Mouse (Mus musculus): ENCODE measurements at regions not wholly inside any gene's neighbourhood (a gene's known extent, or its start where the extent isn't known, plus 50 kb on each side); places are given as distances from the start of the nearest gene placed in this dataset.
A peak's percentile ranks its signal among the peaks of the same experiment; 100 is the strongest.
"Not testable (repeated sequence)": the region's sequence is repeated elsewhere in the genome, so short reads cannot be mapped to it uniquely, and the experiment has no call there.

GRCm38 (mm10) chr17:59179018-59179417, 165.8 kb upstream of the Nudt12 start:
- no peak for DNase-seq

DNA sequence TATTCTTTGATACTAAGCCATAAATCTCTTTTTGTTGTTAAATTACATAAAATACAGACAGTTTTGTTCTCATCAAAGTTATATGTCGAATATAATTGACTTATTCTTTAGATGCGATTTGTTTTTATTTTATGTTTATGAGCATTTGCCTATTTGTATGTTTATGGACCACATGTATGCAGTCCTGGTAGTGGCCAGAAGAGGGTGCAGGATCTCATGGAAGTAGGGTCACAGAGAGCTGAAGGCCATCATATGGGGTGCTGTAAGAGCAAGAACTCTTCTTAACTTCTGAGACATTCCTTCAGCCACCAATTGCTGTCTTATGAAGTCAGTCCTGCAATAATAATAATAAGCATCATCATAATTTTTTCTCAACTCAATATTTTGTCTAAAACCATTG, 143.2 kb upstream of the Nudt12 start:
- DNase-seq, result no peak

GRCm38 (mm10) chr17:59143760-59144157, 130.6 kb upstream of the Nudt12 start:
- DNase-seq, result no peak

DNA sequence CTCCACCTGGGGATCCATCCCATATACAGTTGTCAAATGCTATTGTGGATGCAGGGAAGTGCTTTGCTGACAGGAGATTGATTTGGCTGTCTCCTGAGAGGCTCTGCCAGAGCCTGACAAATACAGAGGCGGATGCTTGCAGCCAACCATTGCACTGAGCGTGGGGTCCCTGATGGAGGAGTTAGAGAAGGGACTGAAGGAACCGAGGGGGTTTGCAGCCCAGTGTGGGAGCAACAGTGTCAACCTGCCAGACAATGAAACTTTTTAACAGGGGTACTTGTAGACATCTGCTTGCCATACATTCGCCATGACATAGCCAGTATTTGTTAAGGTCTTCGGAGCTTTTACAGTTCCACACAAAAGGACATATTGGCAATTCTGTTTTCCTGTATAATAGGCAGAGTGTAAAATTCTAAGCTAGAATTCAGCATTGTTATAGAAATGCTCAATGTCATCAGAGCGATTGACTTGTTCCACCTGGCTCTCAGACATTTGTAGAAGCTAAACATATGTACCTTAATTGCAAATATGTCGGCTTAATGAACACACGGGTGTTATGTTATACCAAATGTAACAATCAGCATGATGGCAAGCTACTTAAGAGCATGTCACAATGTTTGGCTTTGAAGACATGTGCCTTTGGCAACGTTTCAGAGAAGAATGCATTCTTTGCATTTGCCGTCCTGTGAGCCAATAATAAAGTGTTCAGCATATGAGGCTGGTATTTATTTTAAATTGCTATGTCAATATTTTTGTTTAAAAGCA, 130.0 kb upstream of the Nudt12 start:
- DNase-seq, result no peak

- no peak for DNase-seq
Measured at GRCm38 (mm10) chr17:59138791-59139190, 125.6 kb upstream of the Nudt12 start.

DNA sequence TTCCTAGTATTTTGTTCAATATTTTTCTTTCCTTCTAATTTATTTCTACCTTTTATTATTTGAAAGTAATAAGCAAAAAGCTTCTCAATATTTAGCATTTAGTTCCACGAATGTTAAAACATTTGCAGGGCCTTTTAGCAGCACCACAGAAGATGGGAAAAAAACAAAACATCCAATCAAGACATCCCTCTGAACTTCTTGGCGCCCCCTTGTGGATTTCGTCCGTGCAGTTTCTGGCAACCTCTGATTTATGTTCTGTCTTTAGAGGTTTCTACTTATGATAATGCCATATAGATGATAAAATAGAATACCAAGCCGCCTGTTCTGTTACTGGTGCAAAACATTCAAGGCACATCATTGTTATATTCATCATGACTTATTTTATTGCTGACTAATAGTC, 86.2 kb upstream of the Nudt12 start:
- peak; percentile 53 for DNase-seq

DNA sequence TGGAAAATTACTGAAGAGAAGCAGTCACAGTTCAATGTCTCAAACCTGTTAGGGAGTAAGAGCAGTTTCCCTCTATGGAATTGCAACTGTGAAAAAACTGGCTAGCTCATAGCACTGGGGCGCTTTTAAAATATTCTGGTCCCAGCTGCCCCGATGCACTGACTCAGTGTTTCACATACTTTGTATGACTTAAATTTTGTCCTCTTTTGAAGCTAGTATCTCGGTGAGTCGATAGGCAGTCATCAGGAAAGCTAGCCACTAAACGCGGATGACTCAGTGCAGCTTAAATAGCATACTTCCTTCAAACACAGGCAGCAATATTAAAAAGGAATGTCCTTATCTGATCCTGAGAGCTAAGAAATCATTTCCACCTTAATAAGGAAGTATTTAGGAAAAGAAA, 63.7 kb upstream of the Nudt12 start:
- DNase-seq, result not testable (repeated sequence)

DNA sequence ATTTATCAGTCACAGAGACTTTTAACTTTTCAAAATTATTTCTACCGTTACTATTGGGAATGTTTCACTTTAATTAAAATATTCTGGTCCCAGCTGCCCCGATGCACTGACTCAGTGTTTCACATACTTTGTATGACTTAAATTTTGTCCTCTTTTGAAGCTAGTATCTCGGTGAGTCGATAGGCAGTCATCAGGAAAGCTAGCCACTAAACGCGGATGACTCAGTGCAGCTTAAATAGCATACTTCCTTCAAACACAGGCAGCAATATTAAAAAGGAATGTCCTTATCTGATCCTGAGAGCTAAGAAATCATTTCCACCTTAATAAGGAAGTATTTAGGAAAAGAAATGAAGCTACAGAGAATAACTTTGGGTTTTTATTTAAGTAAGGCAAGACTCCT, 63.2 kb upstream of the Nudt12 start:
- DNase-seq, result not testable (repeated sequence)
